Mouse (Mus musculus): ENCODE measurements around the gene Ptprn2. TPM values are rescaled to one million over a fixed set of nuclear protein-coding genes. Genes with fewer than 3 reads are reported as not detected.

Gene Ptprn2
- polyA plus RNA-seq, 1 experiment: 63.0 TPM

- TF ChIP-seq CTCF (IDR thresholded peaks at IDR 0.05; ENCODE audit: borderline replicate concordance, extremely low read depth, insufficient read depth, insufficient read length): no peak
- no peak for TF ChIP-seq POLR2A (IDR thresholded peaks at IDR 0.05; ENCODE audit: borderline replicate concordance, extremely low read depth, insufficient read depth, insufficient read length, poor library complexity, severe bottlenecking)
- DNase-seq (ENCODE audit: low read depth): no peak
These were observed 109.5 kb downstream of the Ptprn2 start for GRCm38 (mm10) chr12:116594866-116595610.

- no peak for DNase-seq (ENCODE audit: low read depth)
- TF ChIP-seq CTCF (IDR thresholded peaks at IDR 0.05; ENCODE audit: borderline replicate concordance, extremely low read depth, insufficient read depth, insufficient read length) (no peak), POLR2A (IDR thresholded peaks at IDR 0.05; ENCODE audit: borderline replicate concordance, extremely low read depth, insufficient read depth, insufficient read length, poor library complexity, severe bottlenecking) (no peak)
These were observed 110.2 kb downstream of the Ptprn2 start for GRCm38 (mm10) chr12:116595727-116596126.

GRCm38 (mm10) chr12:116596993-116597392 is 111.5 kb downstream of the Ptprn2 start:
- no peak for DNase-seq (ENCODE audit: low read depth)
- no peak for TF ChIP-seq CTCF (IDR thresholded peaks at IDR 0.05; ENCODE audit: borderline replicate concordance, extremely low read depth, insufficient read depth, insufficient read length)
- no peak for TF ChIP-seq POLR2A (IDR thresholded peaks at IDR 0.05; ENCODE audit: borderline replicate concordance, extremely low read depth, insufficient read depth, insufficient read length, poor library complexity, severe bottlenecking)

- TF ChIP-seq POLR2A (IDR thresholded peaks at IDR 0.05; ENCODE audit: borderline replicate concordance, extremely low read depth, insufficient read depth, insufficient read length, poor library complexity, severe bottlenecking): no peak
- no peak for TF ChIP-seq CTCF (IDR thresholded peaks at IDR 0.05; ENCODE audit: borderline replicate concordance, extremely low read depth, insufficient read depth, insufficient read length)
- peak; percentile 53 for DNase-seq (ENCODE audit: low read depth)
These were observed 112.2 kb downstream of the Ptprn2 start for GRCm38 (mm10) chr12:116597670-116598069.

- peak; percentile 53 for DNase-seq (ENCODE audit: low read depth)
- TF ChIP-seq POLR2A (IDR thresholded peaks at IDR 0.05; ENCODE audit: borderline replicate concordance, extremely low read depth, insufficient read depth, insufficient read length, poor library complexity, severe bottlenecking): no peak
- TF ChIP-seq CTCF (IDR thresholded peaks at IDR 0.05; ENCODE audit: borderline replicate concordance, extremely low read depth, insufficient read depth, insufficient read length): no peak
These were observed 112.8 kb downstream of the Ptprn2 start for GRCm38 (mm10) chr12:116598123-116599005.

GRCm38 (mm10) chr12:116599537-116599936 is 114.0 kb downstream of the Ptprn2 start:
- peak; percentile 92 for DNase-seq (ENCODE audit: low read depth)
- TF ChIP-seq CTCF (IDR thresholded peaks at IDR 0.05; ENCODE audit: borderline replicate concordance, extremely low read depth, insufficient read depth, insufficient read length) (no peak), POLR2A (IDR thresholded peaks at IDR 0.05; ENCODE audit: borderline replicate concordance, extremely low read depth, insufficient read depth, insufficient read length, poor library complexity, severe bottlenecking) (no peak)

- peak; percentile 48 for DNase-seq (ENCODE audit: low read depth)
These were observed 114.5 kb downstream of the Ptprn2 start for GRCm38 (mm10) chr12:116600054-116600453.

GRCm38 (mm10) chr12:116601395-116601794 is 115.9 kb downstream of the Ptprn2 start:
- DNase-seq (ENCODE audit: low read depth): no peak
- TF ChIP-seq POLR2A (IDR thresholded peaks at IDR 0.05; ENCODE audit: borderline replicate concordance, extremely low read depth, insufficient read depth, insufficient read length, poor library complexity, severe bottlenecking): no peak
- no peak for TF ChIP-seq CTCF (IDR thresholded peaks at IDR 0.05; ENCODE audit: borderline replicate concordance, extremely low read depth, insufficient read depth, insufficient read length)

More at GRCm38 (mm10) chr12:116600054-116600453, 114.5 kb downstream of the Ptprn2 start:
- TF ChIP-seq CTCF (IDR thresholded peaks at IDR 0.05; ENCODE audit: borderline replicate concordance, extremely low read depth, insufficient read depth, insufficient read length) (no peak), POLR2A (IDR thresholded peaks at IDR 0.05; ENCODE audit: borderline replicate concordance, extremely low read depth, insufficient read depth, insufficient read length, poor library complexity, severe bottlenecking) (no peak)

GRCm38 (mm10) chr12:116601921-116602320 is 116.4 kb downstream of the Ptprn2 start:
- TF ChIP-seq POLR2A (IDR thresholded peaks at IDR 0.05; ENCODE audit: borderline replicate concordance, extremely low read depth, insufficient read depth, insufficient read length, poor library complexity, severe bottlenecking): no peak
- TF ChIP-seq CTCF (IDR thresholded peaks at IDR 0.05; ENCODE audit: borderline replicate concordance, extremely low read depth, insufficient read depth, insufficient read length): no peak
- no peak for DNase-seq (ENCODE audit: low read depth)

- no peak for TF ChIP-seq CTCF (IDR thresholded peaks at IDR 0.05; ENCODE audit: borderline replicate concordance, extremely low read depth, insufficient read depth, insufficient read length)
- TF ChIP-seq POLR2A (IDR thresholded peaks at IDR 0.05; ENCODE audit: borderline replicate concordance, extremely low read depth, insufficient read depth, insufficient read length, poor library complexity, severe bottlenecking): no peak
- DNase-seq (ENCODE audit: low read depth): no peak
These were observed 123.1 kb downstream of the Ptprn2 start for GRCm38 (mm10) chr12:116608598-116608997.

GRCm38 (mm10) chr12:116619868-116620267 is 134.3 kb downstream of the Ptprn2 start:
- DNase-seq (ENCODE audit: low read depth): peak; percentile 82
- TF ChIP-seq POLR2A (IDR thresholded peaks at IDR 0.05; ENCODE audit: borderline replicate concordance, extremely low read depth, insufficient read depth, insufficient read length, poor library complexity, severe bottlenecking) (no peak), CTCF (IDR thresholded peaks at IDR 0.05; ENCODE audit: borderline replicate concordance, extremely low read depth, insufficient read depth, insufficient read length) (peak; percentile 90)
